Mouse (Mus musculus) v-Abl transformed pro-B cells (cell line): ENCODE data around the gene Bco1.

Experiments
- in situ Hi-C, 2 experiments: fragments of 400-800 bp; cut with MboI; formaldehyde crosslinking; loops; one replicate each; pipeline ENCODE4 v1.15.1; 2025; ENCODE audit not compliant: unreplicated experiment in 2 of 2

The Bco1 gene

DNA sequence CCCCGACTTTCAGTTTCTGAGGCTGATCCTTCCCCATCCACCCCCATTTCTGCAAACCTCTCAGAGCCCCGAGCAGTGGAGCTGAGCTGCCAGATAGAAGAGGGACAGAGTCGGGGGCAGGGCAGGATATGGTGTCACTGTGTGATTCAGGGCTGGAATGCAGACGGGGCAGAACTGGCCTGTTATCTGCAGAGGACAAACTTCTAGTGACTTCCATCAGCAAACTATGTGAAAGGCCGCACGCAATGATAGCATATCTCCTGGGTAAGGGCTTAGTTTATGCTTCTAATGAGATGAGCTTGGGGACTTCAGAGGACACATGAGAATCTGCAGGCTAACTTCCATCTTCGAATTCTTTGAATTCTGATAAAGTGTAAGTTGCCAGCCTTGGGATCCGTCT, 10.1 kb upstream of the Bco1 start:
- in situ Hi-C loops = no loop called here

- in situ Hi-C loops = no loop called here
Measured at GRCm38 (mm10) chr8:117087036-117087435, 8.6 kb upstream of the Bco1 start.

GRCm38 (mm10) chr8:117089802-117090201, 5.9 kb upstream of the Bco1 start:
- in situ Hi-C loops = no loop called here

- in situ Hi-C loops = no loop called here
Measured at GRCm38 (mm10) chr8:117094053-117094452, 1.6 kb upstream of the Bco1 start.

DNA sequence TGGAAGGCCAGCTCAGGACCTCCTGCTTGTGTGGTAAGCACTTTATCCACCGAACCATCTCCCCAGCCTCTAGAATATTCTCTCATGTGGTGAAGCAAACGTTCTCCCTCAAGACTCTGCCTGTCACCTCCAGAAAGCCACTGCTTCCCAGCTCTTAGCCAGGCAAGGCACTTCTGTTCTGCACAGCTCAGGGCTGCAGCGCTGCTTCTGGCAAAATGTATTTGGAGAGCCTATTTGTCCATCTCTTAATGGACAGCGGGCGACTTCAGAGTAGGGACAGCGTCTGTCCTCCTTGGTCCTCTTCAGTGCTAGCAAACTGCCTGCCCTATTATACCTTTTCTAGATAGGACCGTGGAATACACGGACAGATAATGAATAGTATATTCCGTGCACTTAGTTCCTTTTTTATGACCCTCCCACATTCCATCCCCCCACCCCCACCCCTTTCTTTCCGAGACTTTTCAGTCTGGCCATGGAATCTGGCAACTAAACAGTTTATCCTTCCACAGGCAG, 1.5 kb downstream of the Bco1 start:
- in situ Hi-C loops = no loop called here

DNA sequence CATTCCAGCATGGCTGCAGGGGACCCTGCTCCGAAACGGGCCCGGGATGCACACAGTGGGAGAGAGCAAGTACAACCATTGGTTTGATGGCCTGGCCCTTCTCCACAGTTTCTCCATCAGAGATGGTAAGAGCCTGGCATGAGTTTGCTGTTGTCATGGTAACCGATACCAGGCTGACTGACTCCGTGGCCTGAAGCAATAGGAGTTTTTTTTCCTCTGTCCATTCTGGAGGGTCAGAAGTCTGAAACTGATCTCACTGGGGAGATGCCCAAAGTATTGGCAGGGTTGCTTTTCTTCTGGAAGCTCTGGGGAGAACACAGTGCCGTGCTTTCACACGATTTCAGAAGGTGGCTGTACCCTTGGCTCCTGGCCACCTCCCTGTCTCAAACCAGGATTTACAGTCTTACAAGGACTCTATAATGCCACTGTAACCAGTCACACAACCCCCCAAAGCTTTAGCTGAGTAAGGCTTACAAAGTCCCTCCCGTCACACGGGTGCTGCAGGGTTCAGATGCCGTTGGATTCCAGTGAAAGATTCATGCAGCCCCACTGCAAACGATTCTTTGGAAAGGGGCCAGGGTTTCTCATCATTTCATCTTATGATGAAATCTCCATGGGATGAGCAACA, 2.0 kb downstream of the Bco1 start:
- in situ Hi-C loops = no loop called here

DNA sequence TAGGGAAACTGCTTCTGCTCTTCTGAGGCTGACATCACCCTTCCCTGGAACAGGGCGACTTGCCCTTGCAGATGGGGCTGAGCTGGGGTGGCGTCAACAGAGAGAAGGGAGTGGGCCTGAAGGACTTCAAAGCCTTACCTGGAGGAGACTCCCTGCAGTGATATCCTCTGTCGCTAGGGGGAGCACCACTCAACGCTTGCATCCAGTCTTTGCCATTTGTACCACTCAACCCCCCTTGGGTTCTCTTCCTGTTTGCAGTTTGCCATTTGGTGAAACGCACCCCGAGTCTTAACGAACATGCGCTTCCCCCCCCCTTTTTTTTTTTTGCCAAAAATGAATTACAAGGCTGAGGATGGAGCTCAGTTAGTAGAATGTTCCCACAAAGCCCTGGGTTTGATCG, 11.9 kb downstream of the Bco1 start:
- in situ Hi-C loops = loop anchor here (5.0 to 25.0 kb wide), 4 partner anchors 87 to 755 kb away; no protein-coding TSS in a partner anchor

DNA sequence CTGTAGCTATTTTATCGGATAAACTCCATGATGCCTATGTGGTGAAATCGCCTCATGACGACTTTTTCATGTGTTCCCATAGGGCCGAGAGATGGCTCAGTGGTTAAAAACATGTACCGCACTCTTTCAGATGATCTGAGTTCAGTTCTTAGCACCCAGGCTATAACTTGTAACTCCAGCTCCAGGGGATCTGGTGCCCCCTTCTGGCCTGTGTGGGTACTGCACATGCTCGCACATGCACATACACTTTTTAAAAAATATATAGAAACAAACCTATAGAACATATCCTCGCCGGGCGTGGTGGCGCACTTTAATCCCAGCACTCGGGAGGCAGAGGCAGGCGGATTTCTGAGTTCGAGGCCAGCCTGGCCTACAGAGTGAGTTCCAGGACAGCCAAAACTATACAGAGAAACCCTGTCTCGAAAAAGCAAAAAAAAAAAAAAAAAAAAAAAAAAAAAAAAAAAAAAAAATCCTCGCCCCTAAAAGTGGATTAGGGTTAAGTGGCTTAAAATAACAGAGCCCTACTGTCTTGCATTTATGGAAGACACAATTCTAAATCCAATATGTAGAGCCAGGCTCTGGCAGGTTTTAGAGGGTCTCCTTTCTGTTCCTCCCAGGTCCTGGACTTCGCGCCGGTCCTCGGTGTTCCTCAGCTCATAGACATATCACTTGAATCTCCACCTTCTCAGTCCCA, 13.5 kb downstream of the Bco1 start:
- in situ Hi-C loops = loop anchor here (5.0 to 25.0 kb wide), 4 partner anchors 86 to 753 kb away; no protein-coding TSS in a partner anchor

DNA sequence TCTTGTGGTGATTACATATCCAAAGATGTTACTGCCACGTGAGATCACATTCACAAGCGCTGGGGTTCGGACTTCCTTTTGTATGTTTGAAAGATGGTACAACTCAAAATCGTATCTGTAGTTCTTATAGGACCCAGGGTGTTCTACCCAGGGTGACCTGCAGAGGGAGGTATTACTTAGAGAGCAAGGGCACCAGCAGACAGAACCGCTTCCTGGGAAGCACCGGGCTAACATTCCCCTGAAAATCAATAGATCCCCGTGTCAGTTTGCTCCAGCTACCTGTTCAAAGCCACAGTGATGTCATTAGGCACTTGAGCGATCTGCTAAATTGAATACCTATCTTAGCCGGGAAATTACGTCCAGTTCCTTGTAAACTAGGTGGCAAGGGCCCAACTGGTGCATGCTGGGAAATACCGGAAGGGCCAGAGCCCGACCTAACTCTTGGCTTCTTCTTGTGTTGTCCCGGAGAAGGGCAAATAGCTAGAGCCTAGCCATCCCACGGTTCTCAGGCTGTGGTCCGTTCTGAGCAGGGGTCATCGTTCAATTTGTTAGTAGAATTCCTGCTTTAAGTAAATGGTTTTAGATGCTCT, 14.2 kb downstream of the Bco1 start:
- in situ Hi-C loops = loop anchor here (5.0 to 25.0 kb wide), 5 partner anchors 85 to 752 kb away; no protein-coding TSS in a partner anchor

DNA sequence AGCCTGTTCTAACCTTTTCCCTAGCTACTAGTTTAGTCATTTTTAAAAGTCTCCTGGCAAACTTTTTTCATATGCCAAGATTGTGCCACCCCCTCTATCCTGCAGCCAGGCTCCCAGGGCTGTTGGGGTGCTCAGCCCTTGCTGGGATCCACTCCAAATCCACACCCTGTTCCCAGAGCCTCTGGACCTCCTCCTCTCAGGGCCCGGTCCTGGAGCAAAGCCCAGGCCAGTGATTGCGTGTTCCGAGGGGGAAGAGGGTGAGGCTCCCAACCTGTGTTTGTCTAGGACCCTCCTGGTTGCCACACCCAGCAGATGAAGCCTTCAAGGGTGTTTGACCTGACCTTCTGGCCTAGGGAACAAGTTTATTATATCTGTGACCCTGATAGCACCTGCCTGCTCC, 16.0 kb downstream of the Bco1 start:
- in situ Hi-C loops = loop anchor here in 1 of 2 experiments (5.0 to 25.0 kb wide), 2 partner anchors 86 to 751 kb away; no protein-coding TSS in a partner anchor

DNA sequence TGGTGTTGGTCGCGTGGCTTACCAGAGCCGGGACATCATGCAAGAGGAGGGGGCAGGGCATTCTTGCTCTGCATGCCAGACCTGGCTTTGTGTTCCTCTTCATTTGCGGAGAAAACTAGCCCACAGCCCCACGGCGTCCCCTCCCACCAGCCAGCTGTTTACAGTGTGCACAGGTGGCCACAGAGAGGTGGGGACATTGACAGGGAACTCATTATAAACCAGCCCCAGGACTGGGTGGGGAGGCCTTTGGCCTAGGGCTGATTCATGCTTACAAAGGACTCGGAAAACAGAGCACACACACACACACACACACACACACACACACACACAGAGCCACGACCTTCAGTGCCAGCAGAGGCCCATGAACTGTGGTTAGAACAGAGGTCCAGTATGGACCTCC, 16.6 kb downstream of the Bco1 start:
- in situ Hi-C loops = loop anchor here in 1 of 2 experiments (5.0 to 25.0 kb wide), 2 partner anchors 85 to 750 kb away; no protein-coding TSS in a partner anchor

DNA sequence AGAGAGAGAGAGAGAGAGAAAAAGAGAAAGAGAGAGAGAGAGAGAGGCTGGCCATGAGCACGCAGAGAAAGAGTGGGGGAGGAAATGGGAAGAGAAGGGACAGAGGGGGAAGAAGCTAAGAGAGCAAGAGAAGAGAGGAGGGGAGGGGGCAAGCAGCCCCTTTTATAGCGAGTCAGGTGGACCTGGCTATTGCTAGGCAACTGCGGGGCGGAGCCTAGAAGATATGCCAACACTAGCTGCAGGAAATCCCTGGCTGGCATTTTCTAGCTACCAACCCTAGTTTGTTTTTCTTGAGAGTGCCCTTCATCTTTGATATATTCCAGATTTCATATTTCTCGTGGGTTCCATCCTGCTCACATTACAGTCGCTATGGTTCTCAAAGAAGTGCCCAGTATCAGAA, 19.4 kb downstream of the Bco1 start:
- in situ Hi-C loops = loop anchor here in 1 of 2 experiments (25.0 kb wide), 1 partner anchor 747 kb away; no protein-coding TSS in a partner anchor

- in situ Hi-C loops = loop anchor here in 1 of 2 experiments (25.0 kb wide), 1 partner anchor 746 kb away; no protein-coding TSS in a partner anchor
Measured at GRCm38 (mm10) chr8:117115676-117116446, 20.2 kb downstream of the Bco1 start.

- in situ Hi-C loops = loop anchor here in 1 of 2 experiments (25.0 kb wide), 1 partner anchor 746 kb away; no protein-coding TSS in a partner anchor
Measured at GRCm38 (mm10) chr8:117116534-117116933, 20.9 kb downstream of the Bco1 start.

GRCm38 (mm10) chr8:117118409-117118808, 22.8 kb downstream of the Bco1 start:
- in situ Hi-C loops = loop anchor here in 1 of 2 experiments (25.0 kb wide), 1 partner anchor 744 kb away; no protein-coding TSS in a partner anchor

- in situ Hi-C loops = loop anchor here in 1 of 2 experiments (25.0 kb wide), 1 partner anchor 741 kb away; no protein-coding TSS in a partner anchor
Measured at GRCm38 (mm10) chr8:117121277-117121676, 25.6 kb downstream of the Bco1 start.

DNA sequence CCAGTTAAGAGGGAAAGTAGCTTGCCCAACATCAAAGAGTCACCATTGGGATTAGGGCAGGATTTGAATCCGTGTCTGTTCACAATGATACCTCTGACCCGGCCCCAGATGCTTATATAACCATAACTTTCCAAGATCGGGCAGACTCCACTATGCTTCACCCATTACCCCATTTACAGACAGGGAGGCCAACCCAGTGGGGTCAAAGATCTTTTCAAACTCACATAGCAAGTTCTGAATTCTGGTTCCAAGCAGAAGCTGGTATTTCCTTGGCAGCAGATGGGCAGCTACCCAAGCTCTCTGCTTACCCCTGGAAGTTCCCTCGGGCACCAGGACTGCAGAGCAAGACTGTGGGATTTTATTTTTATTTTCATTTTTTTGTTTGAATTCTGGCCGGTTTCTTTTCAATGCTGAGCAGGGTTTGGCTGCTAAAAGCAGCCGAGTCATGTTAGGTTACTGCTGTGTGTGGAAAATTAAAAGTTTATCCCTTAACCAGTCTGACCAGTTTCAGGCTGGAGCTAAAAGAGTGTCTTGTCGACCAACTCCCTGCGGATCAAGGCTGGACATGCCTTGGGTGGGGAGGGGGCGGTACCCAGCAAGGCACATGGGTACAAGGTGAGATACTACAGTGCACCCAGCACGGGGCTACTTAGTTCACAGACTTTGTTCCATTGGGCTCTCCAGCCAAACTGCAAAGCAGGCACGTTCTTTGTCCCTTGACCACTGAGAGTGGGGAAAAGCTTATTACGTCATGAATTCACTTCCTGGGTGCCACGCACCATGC, 28.4 kb downstream of the Bco1 start:
- in situ Hi-C loops = loop anchor here in 1 of 2 experiments (25.0 kb wide), 1 partner anchor 738 kb away; no protein-coding TSS in a partner anchor

- in situ Hi-C loops = no loop called here
Measured at GRCm38 (mm10) chr8:117125854-117126253, 30.2 kb downstream of the Bco1 start.

GRCm38 (mm10) chr8:117126411-117126810, 30.8 kb downstream of the Bco1 start:
- in situ Hi-C loops = no loop called here
